Mouse (Mus musculus): Measurements from ENCODE around the gene Asl. TPM values are rescaled to one million over a fixed set of nuclear protein-coding genes. Genes with fewer than 3 reads are reported as not detected.

Gene Asl
- polyA plus RNA-seq, 1 experiment from 2014 or later, result 37.8 TPM

Other genes starting within 250 kb of the Asl start
- gene Psph, start 241.8 kb downstream of the Asl start, polyA plus RNA-seq (2015; fragmentation: Nextera tagmentation; extraction: Ambion mirVana), result 83.5 and 85.9 TPM in 2 replicates
- 30.1 and 33.5 TPM in 2 replicates for gene Sumf2, start 182.3 kb downstream of the Asl start, polyA plus RNA-seq (2015; fragmentation: Nextera tagmentation; extraction: Ambion mirVana)
- 906 and 1,002 TPM in 2 replicates for gene Chchd2, start 141.8 kb downstream of the Asl start, polyA plus RNA-seq (2015; fragmentation: Nextera tagmentation; extraction: Ambion mirVana)
- 1.9 and 2.6 TPM in 2 replicates for gene Zbed5, start 133.5 kb downstream of the Asl start, polyA plus RNA-seq (2015; fragmentation: Nextera tagmentation; extraction: Ambion mirVana)
- 0.08 and 0.14 TPM in 2 replicates for gene Phkg1, start 130.7 kb downstream of the Asl start, polyA plus RNA-seq (2015; fragmentation: Nextera tagmentation; extraction: Ambion mirVana)
- gene Nupr1l, start 120.7 kb downstream of the Asl start, polyA plus RNA-seq (2015; fragmentation: Nextera tagmentation; extraction: Ambion mirVana), result 2.2 TPM in 2 replicates
- 14.0 and 19.2 TPM in 2 replicates for gene Vkorc1l1, start 87.3 kb downstream of the Asl start, polyA plus RNA-seq (2015; fragmentation: Nextera tagmentation; extraction: Ambion mirVana)
- gene Gusb, start 26.2 kb downstream of the Asl start, polyA plus RNA-seq (2015; fragmentation: Nextera tagmentation; extraction: Ambion mirVana), result 59.3 and 61.2 TPM in 2 replicates
- gene Crcp, start within 50 bp of the Asl start, polyA plus RNA-seq (2015; fragmentation: Nextera tagmentation; extraction: Ambion mirVana), result 49.7 and 50.4 TPM in 2 replicates
- 25.7 and 27.0 TPM in 2 replicates for gene Tpst1, start 44.1 kb upstream of the Asl start, polyA plus RNA-seq (2015; fragmentation: Nextera tagmentation; extraction: Ambion mirVana)
- gene Kctd7, start 115.6 kb upstream of the Asl start, polyA plus RNA-seq (2015; fragmentation: Nextera tagmentation; extraction: Ambion mirVana), result 4.2 TPM in 2 replicates
- gene Rabgef1, start 142.6 kb upstream of the Asl start, polyA plus RNA-seq (2015; fragmentation: Nextera tagmentation; extraction: Ambion mirVana), result 20.7 and 20.8 TPM in 2 replicates
- 27.8 and 39.5 TPM in 2 replicates for gene Tmem248, start 187.8 kb upstream of the Asl start, polyA plus RNA-seq (2015; fragmentation: Nextera tagmentation; extraction: Ambion mirVana)
- gene Sbds, start 226.3 kb upstream of the Asl start, polyA plus RNA-seq (2015; fragmentation: Nextera tagmentation; extraction: Ambion mirVana), result 84.0 and 91.6 TPM in 2 replicates
- gene Tyw1, start 226.4 kb upstream of the Asl start, polyA plus RNA-seq (2015; fragmentation: Nextera tagmentation; extraction: Ambion mirVana), result 24.3 and 25.2 TPM in 2 replicates

Data from thymus, postnatal 0 days (tissue).